Mouse (Mus musculus) v-Abl transformed pro-B cells (cell line): ENCODE data around the gene Rogdi.

ENCODE experiments used
- in situ Hi-C, 2 experiments: fragments of 400-800 bp; cut with MboI; formaldehyde crosslinking; loops; one replicate each; pipeline ENCODE4 v1.15.1; 2025; ENCODE audit not compliant: unreplicated experiment in 2 of 2

Rogdi gene

DNA sequence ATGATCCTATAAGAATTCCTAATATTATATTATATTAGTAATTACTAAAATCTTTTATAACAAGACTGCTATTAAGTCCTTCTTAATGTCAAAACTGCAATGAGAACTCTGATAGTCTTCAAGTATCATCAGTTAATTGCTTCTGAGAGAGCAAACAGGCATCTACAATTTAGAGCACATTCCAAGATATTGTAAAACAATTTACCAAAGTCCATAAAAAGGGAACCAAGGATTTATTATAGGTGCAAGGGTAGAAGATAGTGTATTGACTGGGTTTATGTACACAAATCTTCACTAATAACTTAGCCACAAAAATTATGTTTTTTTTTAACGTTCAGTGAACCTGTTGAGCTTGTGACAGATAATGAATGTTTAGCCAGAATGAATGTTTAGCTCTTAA, 14.4 kb downstream of the Rogdi start:
- in situ Hi-C loops = no loop called here

DNA sequence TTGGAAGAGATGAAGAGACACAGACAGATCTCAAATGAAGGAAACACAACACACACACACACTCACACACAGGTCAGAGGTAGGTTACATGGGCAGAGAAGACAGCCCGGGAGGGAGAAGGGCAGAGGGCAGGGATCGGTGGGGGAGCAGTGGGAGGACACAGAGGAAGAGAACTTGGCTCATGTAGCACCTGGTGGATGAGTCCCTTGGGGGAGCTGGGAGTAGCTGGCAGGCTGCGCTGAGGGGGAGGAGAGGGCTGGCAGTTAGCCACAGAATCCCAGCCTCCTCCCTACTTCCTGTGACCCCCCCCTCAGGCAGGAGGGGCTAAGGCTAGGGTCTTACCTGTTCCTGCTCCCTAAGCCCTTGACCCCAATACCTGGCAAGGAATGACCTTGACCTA, 15.8 kb downstream of the Rogdi start, which contains the start of gene Sept12:
Gene Sept12, minus strand, starts transcription at position 300 of the 400 bp plus-strand sequence.
- in situ Hi-C loops = no loop called here

DNA sequence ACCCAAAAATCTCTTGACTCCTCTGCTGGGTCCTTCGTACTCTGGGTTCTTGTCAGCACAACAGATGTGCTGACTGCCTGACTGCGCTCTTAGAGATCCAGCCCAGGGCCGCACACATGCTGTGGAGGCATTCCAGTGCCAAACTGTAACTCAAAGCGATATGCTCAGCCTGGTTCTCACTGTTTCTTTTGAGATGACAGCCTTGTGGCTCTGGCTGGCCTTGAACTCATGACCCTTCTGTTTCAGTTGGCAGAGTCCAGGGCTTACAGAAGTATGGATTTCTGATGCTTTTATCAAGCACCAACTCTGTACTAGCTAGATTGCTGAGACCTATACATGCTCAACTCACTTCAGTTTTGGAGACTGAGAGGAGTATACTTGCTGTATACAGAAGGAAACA, 20.1 kb downstream of the Rogdi start:
- in situ Hi-C loops = no loop called here

DNA sequence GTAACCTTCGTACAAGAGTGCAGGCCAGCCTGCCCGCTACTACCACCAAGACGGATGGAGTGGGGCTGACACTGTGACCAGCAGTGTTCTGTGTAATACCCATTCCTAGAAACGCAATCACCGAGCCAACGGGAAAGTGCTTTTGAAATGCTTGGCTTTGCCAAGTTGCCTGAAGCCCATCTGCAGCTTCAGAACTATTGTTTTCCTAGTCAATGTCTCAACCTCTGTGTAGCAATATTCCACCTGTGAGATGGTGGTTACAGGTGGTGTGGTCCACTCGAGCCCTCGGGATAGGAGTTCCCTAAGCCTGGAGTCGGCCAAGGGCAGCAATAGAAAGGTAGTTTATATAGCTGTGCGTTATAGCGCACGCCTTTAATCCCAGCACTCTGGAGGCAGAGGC, 28.6 kb downstream of the Rogdi start:
- in situ Hi-C loops = loop anchor here (5.0 kb wide), 1 partner anchor 158 kb away; no protein-coding TSS in a partner anchor

DNA sequence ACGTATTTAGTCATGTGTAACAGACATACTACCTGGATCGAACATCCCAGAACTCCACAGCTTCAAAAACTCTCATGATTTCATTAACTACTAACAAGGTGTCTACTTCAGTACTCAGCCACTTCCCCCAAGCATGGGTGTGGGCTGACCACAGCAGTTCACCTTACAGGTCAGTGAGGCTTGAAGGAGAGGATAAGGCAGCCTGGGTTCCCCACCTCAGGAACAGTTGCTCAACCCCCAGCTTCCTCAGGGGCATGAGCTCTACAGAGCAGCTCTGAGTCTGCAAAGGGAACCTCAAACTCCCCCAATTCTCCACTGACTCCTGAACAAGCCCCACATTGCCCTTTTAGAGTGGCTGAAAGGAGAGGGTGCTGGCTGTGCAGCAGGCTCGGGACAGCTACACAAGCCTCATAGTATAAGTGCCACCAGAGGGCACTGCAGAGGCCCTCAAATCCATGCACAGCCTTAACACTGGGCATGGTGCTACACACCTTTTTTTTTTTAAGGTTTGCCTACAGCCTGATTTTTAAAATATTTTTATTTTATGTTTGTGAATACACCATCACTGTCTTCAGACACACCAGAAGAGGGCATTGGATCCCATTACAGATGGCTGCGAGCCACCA, 33.5 kb downstream of the Rogdi start:
- in situ Hi-C loops = loop anchor here in 1 of 2 experiments (5.0 kb wide), 2 partner anchors 32 to 162 kb away; partner anchors contain the start of gene Rogdi

DNA sequence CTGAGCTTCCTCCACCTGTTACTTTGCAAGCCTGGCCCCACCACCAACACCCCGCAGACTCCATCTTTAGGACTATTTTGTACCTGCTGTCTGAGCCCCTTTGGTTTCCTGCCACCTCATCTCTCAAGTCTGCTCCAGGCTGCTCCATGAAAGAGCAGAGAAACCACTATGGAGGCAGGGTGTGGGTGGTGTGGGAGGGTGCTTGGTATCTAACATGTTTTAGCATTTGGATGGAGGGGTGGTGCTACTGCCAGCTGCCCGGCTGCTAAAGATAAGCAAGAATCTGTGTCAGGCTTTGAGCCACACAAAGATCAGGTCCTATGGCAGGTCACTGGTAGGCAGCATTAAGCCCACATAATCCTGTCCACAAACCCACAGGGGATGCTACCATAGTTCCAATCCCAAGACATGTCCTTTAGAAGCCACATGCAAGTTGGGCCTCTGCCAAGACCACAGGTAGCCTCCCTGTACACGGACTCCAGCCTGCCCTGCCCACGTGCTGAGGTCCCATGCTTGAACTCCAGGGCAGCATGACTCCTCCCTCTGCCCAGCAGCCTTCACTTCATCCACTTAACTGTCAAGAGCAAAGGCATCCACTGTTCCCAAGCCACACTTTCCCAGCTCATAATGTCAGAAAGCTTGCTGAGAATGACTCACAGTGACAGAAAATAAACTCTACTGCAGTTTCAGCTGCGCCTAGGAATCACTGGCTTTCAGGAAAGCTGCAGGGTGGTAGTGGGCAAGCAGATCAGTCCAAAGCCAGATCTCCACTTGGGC, 34.9 kb downstream of the Rogdi start:
- in situ Hi-C loops = loop anchor here in 1 of 2 experiments (5.0 kb wide), 1 partner anchor 34 kb away; the partner anchor contains the start of gene Rogdi

DNA sequence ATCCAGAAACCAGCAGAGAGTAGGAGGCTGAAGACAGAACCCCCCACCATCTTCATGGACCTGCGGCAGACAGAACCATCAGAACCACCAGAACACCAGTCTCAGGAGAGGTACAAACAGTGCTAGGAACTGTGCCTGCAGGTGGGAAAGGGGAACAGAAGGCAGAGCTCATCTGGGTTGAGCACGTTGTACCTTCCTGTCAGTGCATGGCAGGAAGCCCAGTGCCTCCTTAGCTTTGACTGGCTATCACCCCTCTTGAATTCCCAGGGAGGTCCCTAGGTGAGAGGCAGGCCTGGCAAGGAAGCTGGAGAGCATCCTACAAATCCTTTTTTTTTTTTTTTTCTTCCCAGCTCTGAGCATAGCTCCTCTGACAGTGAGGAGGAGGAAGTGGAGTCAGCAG, 37.2 kb downstream of the Rogdi start:
- in situ Hi-C loops = loop anchor here in 1 of 2 experiments (5.0 kb wide), 1 partner anchor 36 kb away; the partner anchor contains the start of gene Rogdi

DNA sequence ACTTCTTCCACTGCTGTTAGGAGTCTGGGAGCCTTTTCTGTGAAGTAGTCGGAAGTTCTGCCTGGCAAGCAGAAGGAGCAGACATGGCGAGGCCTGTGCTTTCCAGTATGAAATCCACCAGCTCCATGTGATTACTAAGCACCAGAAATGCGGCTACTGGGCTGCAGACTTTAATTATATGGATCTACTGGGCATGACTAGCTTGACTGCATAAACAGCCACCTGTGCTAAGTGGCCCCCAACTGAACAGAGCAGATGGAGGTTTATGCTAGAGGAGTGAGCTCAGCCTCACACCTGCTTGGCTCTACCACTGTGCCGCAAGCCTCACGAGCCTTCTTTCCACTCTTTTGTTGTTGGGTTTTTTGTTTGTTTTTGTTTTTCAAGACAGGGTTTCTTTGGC, 38.8 kb downstream of the Rogdi start:
- in situ Hi-C loops = no loop called here

DNA sequence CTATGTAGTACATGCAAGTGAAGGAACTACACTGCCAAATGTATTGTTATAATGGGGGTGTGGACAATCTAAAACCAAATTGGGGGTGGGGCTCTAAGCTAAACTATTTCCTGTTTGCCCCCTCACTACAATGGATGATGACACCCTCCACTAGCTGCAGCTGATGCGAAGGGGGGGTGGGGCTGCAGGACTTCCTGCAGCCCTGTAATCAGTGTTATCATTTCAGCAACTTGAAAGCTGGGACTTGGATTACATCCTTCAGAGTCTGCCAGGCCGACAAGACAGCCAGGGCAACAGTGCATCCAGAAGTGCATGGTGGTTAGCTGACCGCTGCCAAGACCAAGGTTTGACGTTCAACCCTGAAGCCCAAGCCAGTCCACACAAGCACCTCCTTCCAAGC, 41.7 kb downstream of the Rogdi start:
- in situ Hi-C loops = no loop called here

DNA sequence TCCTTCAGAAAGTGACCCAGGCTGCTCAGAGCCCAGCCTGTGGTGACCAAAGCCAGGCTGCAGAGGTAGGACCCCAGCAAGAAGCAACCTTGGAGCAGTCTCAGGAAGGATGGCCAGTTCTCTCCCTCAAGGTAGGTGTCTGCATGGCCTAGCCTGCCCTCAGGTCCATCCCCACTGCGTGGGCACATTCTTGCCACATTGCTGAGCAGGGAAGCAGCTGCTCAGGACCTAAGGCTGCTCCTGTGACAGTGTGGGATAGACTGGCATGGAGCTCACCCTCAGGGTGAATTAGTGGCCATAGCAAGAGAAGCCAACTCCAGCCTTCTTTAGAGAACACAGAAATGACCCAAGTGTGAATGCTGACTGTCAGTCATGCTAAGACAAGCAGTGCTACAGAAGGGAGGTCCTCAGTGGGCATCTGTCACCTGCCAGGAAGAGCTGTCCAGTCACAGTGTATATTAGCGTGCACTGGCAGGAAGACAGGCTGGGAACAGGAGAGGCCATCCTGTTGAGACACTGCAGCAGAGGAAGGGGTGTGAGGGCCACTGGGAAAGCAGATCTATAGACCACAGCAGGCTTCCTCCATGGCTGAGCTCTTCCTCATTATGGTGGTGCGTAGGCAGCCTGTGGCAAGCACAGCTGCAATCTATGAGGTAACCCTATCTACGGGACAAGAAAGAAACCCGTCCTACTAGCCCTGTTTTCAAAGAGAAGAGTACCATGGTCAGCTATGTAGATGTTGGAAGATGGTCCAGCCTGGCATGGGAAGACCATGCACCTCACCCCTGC, 44.1 kb downstream of the Rogdi start:
- in situ Hi-C loops = loop anchor here in 1 of 2 experiments (5.0 kb wide), 1 partner anchor 38 kb away; the partner anchor contains the start of gene Smim22

DNA sequence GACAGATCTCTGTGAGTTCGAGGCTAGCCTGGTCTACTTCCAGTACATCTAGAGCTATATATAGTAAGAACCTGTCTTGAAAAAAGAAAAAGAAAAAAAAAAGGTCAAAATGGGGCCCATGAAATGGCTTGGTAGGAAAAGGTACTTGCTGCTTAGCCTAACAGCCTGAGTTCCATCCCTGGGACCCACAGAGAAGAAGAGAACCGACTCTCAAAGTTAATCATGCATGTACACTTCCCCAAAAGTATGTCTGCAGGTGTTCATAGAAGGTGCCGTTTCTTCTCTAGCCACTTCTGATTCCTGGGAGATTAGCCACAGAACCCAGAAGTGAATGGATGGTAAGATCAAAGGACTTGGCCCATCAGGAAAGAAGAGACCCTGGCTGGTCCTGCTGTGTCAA, 44.9 kb downstream of the Rogdi start:
- in situ Hi-C loops = loop anchor here in 1 of 2 experiments (5.0 kb wide), 1 partner anchor 39 kb away; the partner anchor contains the start of gene Smim22

DNA sequence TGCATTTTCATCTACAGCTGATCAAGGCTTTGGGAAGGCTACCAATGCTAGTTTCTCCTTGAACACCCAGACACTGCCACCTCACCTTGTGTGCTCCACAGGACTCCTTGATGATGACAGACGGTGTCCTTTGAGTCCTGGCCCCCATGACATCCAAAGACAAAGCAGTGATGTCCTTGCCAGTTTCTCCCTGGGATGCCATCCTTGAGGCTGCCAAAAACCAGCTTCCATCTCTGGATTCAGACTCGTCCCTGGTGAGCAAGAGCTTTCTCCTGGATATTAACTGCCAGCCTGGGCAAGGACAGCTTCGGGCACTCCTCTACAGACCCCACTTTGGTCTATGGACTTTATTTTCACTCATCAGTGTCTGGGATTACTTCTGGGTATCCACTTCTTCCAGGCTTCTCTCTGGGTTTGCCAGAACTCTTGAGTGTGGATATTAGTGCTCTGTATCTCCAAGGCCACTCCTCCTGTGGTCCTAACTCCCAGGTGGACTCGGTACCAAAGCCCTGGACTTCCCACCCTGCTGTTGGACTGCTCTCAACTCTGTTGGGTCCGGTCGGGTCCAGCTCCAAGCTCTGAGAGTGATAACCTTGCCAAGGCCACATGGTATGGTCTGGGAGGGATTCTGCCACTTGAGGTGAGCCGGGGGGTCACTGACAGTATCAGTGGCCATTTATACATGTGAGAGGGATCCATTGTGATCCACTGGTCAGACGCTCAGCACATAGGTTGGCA, 47.8 kb downstream of the Rogdi start:
- in situ Hi-C loops = loop anchor here in 1 of 2 experiments (5.0 kb wide), 1 partner anchor 42 kb away; the partner anchor contains the start of gene Smim22

DNA sequence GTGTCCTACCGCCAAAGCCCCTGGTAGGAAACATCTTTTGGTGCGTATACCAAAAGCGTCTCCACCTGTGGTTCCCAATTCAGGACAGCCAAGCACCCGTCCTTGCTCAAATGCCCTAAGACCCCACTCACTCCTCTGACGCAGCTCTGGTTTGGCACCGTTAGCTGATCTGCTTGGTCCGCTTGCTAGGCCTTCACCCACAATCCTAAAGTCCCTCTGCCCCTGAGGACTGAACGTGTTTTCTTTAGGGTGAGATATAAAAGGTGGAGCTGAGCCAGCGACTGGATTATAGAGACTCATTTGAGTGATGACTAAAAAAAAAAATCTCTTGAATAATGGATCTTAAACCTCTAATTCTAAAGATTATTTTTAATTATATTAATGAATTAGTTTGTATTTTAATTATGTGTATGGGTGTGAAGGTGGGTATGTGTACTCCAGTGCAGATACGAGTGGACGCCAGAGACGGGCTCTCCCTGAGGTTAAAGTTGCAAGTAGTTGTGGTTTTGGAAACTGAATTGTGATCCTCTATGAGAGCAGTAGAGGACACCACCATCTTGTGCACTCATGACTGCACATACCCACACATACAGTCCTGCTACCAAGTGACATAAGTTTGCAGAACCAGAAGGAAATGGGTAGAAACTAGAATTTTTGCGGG, 48.5 kb downstream of the Rogdi start:
- in situ Hi-C loops = loop anchor here in 1 of 2 experiments (5.0 kb wide), 1 partner anchor 42 kb away; the partner anchor contains the start of gene Smim22

DNA sequence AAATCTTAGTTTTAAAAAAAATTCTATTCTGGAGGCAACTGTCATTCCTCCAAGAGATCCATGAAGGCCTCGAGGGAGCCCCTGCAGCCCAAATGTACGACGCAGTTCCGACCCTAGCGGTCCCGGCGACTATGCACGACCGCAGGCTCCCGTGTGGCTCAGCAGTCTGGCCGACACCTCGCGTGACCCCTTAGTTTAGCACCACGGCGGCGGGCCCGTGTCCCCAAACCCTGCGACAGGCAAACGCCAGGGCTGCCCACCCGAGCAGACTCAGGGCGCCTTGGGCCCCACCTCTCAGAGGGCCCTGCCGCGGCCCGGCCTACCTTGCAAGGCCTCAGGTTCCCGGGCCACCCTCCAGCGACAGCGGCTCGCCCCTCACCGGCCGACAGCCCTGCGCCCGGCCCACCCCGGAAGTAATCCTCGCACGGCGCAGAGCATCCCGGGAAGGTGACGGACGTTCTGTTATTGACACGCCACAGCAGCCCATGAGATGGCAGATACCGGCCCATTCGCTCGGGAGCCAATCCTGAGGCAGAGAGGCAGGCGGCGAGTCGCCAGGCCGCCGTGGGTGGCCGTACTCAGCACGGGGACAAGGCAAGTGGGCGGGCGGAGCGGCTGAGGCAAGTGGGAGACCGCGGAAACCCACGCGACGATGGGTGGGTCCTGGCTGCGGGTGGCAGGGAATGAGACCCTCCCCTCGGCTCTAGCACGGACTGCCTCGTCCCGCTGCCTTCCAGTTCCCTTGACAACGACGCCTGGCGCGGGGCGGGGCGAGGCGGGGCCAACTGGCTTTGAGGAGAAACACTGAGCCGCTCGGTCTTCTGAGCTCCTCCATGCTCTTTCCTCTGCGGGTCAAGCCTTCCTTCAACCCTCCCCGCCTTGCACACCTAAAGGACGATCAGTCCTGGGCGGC, 49.3 kb downstream of the Rogdi start, which contains the start of gene Anks3:
Gene Anks3, minus strand, starts transcription at position 409 of the 913 bp plus-strand sequence.
- in situ Hi-C loops = no loop called here

DNA sequence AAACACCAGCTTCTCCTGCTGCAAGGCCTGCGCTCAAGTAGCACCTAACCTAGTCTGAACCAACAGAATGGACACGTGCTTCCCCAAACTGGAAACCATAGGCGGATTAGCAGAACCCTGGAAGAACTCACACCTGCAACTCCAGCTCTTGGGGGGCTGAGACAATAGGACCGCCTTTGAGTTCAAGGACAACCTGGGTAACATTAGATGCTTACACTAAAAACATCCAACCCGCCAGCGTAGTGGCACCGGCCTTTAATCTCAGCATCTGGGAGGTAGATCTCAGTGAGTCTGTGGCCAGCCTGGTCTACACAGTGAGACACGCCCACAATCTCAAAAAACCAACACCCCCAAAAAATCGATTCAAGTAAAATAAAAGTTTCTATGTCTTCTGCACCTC, 50.0 kb downstream of the Rogdi start:
- in situ Hi-C loops = no loop called here

DNA sequence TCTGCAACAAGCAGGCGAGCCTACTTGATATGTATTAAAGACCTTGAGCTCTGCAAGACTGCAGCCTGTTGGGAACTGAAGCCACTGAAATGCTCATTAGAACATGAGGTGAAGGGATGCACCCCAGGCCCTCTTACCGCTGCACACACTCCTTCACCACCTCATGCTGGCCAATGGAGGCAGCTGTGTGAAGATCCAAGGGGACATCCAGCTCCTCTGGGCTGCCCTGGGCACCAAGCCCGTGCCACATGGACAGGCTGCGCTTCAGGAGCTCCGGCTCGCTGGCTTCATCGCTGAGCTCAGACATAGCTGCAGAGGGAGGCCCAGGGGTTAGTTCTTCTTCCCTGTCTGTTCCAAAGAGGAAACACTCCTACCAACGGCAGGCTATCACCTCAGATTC, 53.1 kb downstream of the Rogdi start:
- in situ Hi-C loops = no loop called here
